Mouse (Mus musculus): ENCODE data around the gene Ran. TPM values are rescaled to one million over a fixed set of nuclear protein-coding genes. Genes with fewer than 3 reads are reported as not detected.

The Ran gene
- polyA plus RNA-seq, 1 experiment from 2014 or later, result 560 TPM

GRCm38 (mm10) chr5:129036678-129037077, 16.8 kb downstream of the Ran start:
- Histone ChIP-seq H3K27me3 (ENCODE audit: control insufficient read depth, insufficient read depth, low read length) (no peaks in the 10 kb centered on the region), H3K9me3 (ENCODE audit: control insufficient read depth, low read depth, low read length) (no peaks in the 10 kb centered on the region), H3K4me1 (ENCODE audit: control insufficient read depth, insufficient read depth, low read length) (no peaks in the 10 kb centered on the region), H3K4me3 (ENCODE audit: low read depth, low read length) (no peak overlapping the region), H3K36me3 (ENCODE audit: control insufficient read depth, insufficient read depth, low read length) (no peaks in the 10 kb centered on the region), H3K4me2 (replicated peaks; ENCODE audit: low read depth, low read length) (no peak overlapping the region), H3K27ac (ENCODE audit: low read length) (no peak overlapping the region), H3K9ac (replicated peaks; ENCODE audit: low read depth, low read length) (no peak overlapping the region)
- 86% methylated on average over 5 of the region's 5 CpGs for WGBS
- no peak for ATAC-seq (ENCODE audit: insufficient number of reproducible peaks, insufficient read depth, low FRiP score, low read depth)

- Histone ChIP-seq H3K4me2 (replicated peaks; ENCODE audit: low read depth, low read length) (no peak overlapping the region), H3K36me3 (ENCODE audit: control insufficient read depth, insufficient read depth, low read length) (no peaks in the 10 kb centered on the region), H3K9me3 (ENCODE audit: control insufficient read depth, low read depth, low read length) (no peaks in the 10 kb centered on the region), H3K27me3 (ENCODE audit: control insufficient read depth, insufficient read depth, low read length) (no peaks in the 10 kb centered on the region), H3K27ac (ENCODE audit: low read length) (no peak overlapping the region), H3K9ac (replicated peaks; ENCODE audit: low read depth, low read length) (no peak overlapping the region), H3K4me1 (ENCODE audit: control insufficient read depth, insufficient read depth, low read length) (no peaks in the 10 kb centered on the region), H3K4me3 (ENCODE audit: low read depth, low read length) (no peak overlapping the region)
- no peak for ATAC-seq (ENCODE audit: insufficient number of reproducible peaks, insufficient read depth, low FRiP score, low read depth)
- WGBS, result 77% methylated on average over 7 of the region's 7 CpGs
Observed at GRCm38 (mm10) chr5:129037739-129038138, 17.9 kb downstream of the Ran start.

- Histone ChIP-seq H3K4me3 (ENCODE audit: low read depth, low read length) (no peak overlapping the region), H3K4me1 (ENCODE audit: control insufficient read depth, insufficient read depth, low read length) (no peaks in the 10 kb centered on the region), H3K36me3 (ENCODE audit: control insufficient read depth, insufficient read depth, low read length) (no peaks in the 10 kb centered on the region), H3K27me3 (ENCODE audit: control insufficient read depth, insufficient read depth, low read length) (no peaks in the 10 kb centered on the region), H3K9ac (replicated peaks; ENCODE audit: low read depth, low read length) (no peak overlapping the region), H3K27ac (ENCODE audit: low read length) (no peak overlapping the region), H3K9me3 (ENCODE audit: control insufficient read depth, low read depth, low read length) (no peaks in the 10 kb centered on the region), H3K4me2 (replicated peaks; ENCODE audit: low read depth, low read length) (no peak overlapping the region)
- no peak for ATAC-seq (ENCODE audit: insufficient number of reproducible peaks, insufficient read depth, low FRiP score, low read depth)
- WGBS, result 57% methylated on average over 26 of the region's 26 CpGs
Observed at GRCm38 (mm10) chr5:129045641-129046580, 26.0 kb downstream of the Ran start.

- Histone ChIP-seq H3K4me2 (replicated peaks; ENCODE audit: low read depth, low read length) (no peak overlapping the region), H3K27me3 (ENCODE audit: control insufficient read depth, insufficient read depth, low read length) (no peaks in the 10 kb centered on the region), H3K9ac (replicated peaks; ENCODE audit: low read depth, low read length) (no peak overlapping the region), H3K4me1 (ENCODE audit: control insufficient read depth, insufficient read depth, low read length) (no peaks in the 10 kb centered on the region), H3K4me3 (ENCODE audit: low read depth, low read length) (no peak overlapping the region), H3K9me3 (ENCODE audit: control insufficient read depth, low read depth, low read length) (no peaks in the 10 kb centered on the region), H3K27ac (ENCODE audit: low read length) (no peak overlapping the region), H3K36me3 (ENCODE audit: control insufficient read depth, insufficient read depth, low read length) (no peaks in the 10 kb centered on the region)
- 80% methylated on average over 9 of the region's 9 CpGs for WGBS
- ATAC-seq (ENCODE audit: insufficient number of reproducible peaks, insufficient read depth, low FRiP score, low read depth), result no peak
Observed at GRCm38 (mm10) chr5:129049372-129049771, 29.5 kb downstream of the Ran start.

GRCm38 (mm10) chr5:129051910-129052309, 32.0 kb downstream of the Ran start:
- Histone ChIP-seq H3K27me3 (ENCODE audit: control insufficient read depth, insufficient read depth, low read length) (no peaks in the 10 kb centered on the region), H3K4me2 (replicated peaks; ENCODE audit: low read depth, low read length) (no peak overlapping the region), H3K9ac (replicated peaks; ENCODE audit: low read depth, low read length) (no peak overlapping the region), H3K36me3 (ENCODE audit: control insufficient read depth, insufficient read depth, low read length) (no peaks in the 10 kb centered on the region), H3K27ac (ENCODE audit: low read length) (no peak overlapping the region), H3K4me3 (ENCODE audit: low read depth, low read length) (no peak overlapping the region), H3K4me1 (ENCODE audit: control insufficient read depth, insufficient read depth, low read length) (no peaks in the 10 kb centered on the region), H3K9me3 (ENCODE audit: control insufficient read depth, low read depth, low read length) (no peaks in the 10 kb centered on the region)
- 81% methylated on average over 3 of the region's 3 CpGs for WGBS
- ATAC-seq (ENCODE audit: insufficient number of reproducible peaks, insufficient read depth, low FRiP score, low read depth), result no peak

GRCm38 (mm10) chr5:129052636-129053355, 32.9 kb downstream of the Ran start:
- Histone ChIP-seq H3K36me3 (ENCODE audit: control insufficient read depth, insufficient read depth, low read length) (no peaks in the 10 kb centered on the region), H3K27me3 (ENCODE audit: control insufficient read depth, insufficient read depth, low read length) (no peaks in the 10 kb centered on the region), H3K9me3 (ENCODE audit: control insufficient read depth, low read depth, low read length) (no peaks in the 10 kb centered on the region), H3K4me1 (ENCODE audit: control insufficient read depth, insufficient read depth, low read length) (no peaks in the 10 kb centered on the region), H3K9ac (replicated peaks; ENCODE audit: low read depth, low read length) (no peak overlapping the region), H3K27ac (ENCODE audit: low read length) (no peak overlapping the region), H3K4me3 (ENCODE audit: low read depth, low read length) (no peak overlapping the region), H3K4me2 (replicated peaks; ENCODE audit: low read depth, low read length) (no peak overlapping the region)
- 40% methylated on average over 20 of the region's 20 CpGs for WGBS
- ATAC-seq (ENCODE audit: insufficient number of reproducible peaks, insufficient read depth, low FRiP score, low read depth), result no peak

GRCm38 (mm10) chr5:129054675-129055284, 34.9 kb downstream of the Ran start:
- WGBS, result 70% methylated on average over 9 of the region's 9 CpGs
- Histone ChIP-seq H3K9me3 (ENCODE audit: control insufficient read depth, low read depth, low read length) (no peaks in the 10 kb centered on the region), H3K4me3 (ENCODE audit: low read depth, low read length) (no peak overlapping the region), H3K9ac (replicated peaks; ENCODE audit: low read depth, low read length) (no peak overlapping the region), H3K27me3 (ENCODE audit: control insufficient read depth, insufficient read depth, low read length) (no peaks in the 10 kb centered on the region), H3K36me3 (ENCODE audit: control insufficient read depth, insufficient read depth, low read length) (no peaks in the 10 kb centered on the region), H3K4me1 (ENCODE audit: control insufficient read depth, insufficient read depth, low read length) (no peaks in the 10 kb centered on the region), H3K27ac (ENCODE audit: low read length) (no peak overlapping the region), H3K4me2 (replicated peaks; ENCODE audit: low read depth, low read length) (no peak overlapping the region)
- ATAC-seq (ENCODE audit: insufficient number of reproducible peaks, insufficient read depth, low FRiP score, low read depth), result no peak

GRCm38 (mm10) chr5:129059116-129059515, 39.2 kb downstream of the Ran start:
- no peak overlapping the region for H3K9ac ChIP-seq (replicated peaks; ENCODE audit: low read depth, low read length)
- no peak for ATAC-seq (ENCODE audit: insufficient number of reproducible peaks, insufficient read depth, low FRiP score, low read depth)
- H3K36me3 ChIP-seq (ENCODE audit: control insufficient read depth, insufficient read depth, low read length), result no peaks in the 10 kb centered on the region
- peaks cover 3% of the 10 kb centered on the region; the same call in 1 of the 2 replicates for H3K27me3 ChIP-seq (ENCODE audit: control insufficient read depth, insufficient read depth, low read length)
- H3K4me1 ChIP-seq (ENCODE audit: control insufficient read depth, insufficient read depth, low read length), result peaks cover 2% of the 10 kb centered on the region; the same call in 1 of the 2 replicates
- 86% methylated on average over 3 of the region's 3 CpGs for WGBS
- no peak overlapping the region for H3K4me3 ChIP-seq (ENCODE audit: low read depth, low read length)
- no peak overlapping the region for H3K4me2 ChIP-seq (replicated peaks; ENCODE audit: low read depth, low read length)
- no peak overlapping the region for H3K27ac ChIP-seq (ENCODE audit: low read length)
- H3K9me3 ChIP-seq (ENCODE audit: control insufficient read depth, low read depth, low read length), result no peaks in the 10 kb centered on the region
